Mouse (Mus musculus): ENCODE data around the gene Cyp4a30b. TPM values are rescaled to one million over a fixed set of nuclear protein-coding genes. Genes with fewer than 3 reads are reported as not detected.
"Not testable (repeated sequence)": the region's sequence is repeated elsewhere in the genome, so short reads cannot be mapped to it uniquely, and the experiment has no call there.

Cyp4a30b gene
- total RNA-seq (2021) = not detected
- long read RNA-seq, experiment 1 = 0 reads
- long read RNA-seq, experiment 2 = 0 reads

DNA sequence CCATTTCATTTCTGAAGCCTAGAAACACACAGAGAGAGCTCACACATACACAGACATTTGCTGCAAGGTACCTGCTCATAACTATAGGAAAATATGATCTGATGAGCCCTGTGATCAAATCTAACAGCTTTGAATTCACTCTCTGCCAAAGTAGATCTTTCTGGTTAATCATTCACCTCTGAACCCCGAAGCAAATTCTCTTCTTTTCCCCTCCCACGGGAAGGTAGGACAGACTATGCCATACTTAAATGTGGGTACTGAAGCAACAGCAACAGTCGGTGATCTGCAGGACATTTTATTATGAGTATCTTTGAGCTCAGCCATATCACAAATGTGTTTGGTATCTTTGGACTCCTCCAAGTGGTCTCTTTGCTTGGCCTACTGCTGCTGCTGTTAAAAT, at the start of gene Cyp4a30b:
TSS of gene Cyp4a30b (plus strand) at position 301 of the 400 bp plus-strand sequence.
- Histone ChIP-seq H3K27ac (no peak within 1 kb of the TSS), H3K4me3 (no peak within 1 kb of the TSS)
- intact Hi-C loops (cut with DNase I) = no loop called here
- no peak for TF ChIP-seq CTCF (IDR thresholded peaks at IDR 0.05)
- DNase-seq (ENCODE audit: extremely low spot score in 1 of 2, low spot score in 2 of 2) = no peak

DNA sequence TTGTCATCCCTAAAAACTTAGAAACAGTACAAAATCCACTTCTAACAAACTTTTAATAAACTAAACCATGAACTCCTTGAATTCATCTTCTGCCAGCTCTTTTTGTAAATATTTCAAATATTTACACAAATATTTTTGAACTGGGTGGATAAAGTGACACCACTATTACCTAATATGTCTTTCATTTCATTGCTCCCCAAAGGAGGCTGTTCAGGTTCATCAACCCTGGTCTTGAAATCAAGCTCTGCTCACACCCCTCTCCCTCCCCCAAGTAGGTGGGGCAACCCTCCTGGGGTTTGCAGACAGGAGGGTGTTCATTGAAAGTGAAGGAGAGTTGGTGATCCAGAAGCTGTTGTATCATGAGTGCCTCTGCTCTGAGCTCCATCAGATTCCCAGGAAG, 41.1 kb upstream of the Cyp4a30b start, which contains the start of gene Cyp4a12b:
TSS of gene Cyp4a12b (plus strand) at position 301 of the 400 bp plus-strand sequence.
- DNase-seq (ENCODE audit: extremely low spot score in 1 of 2, low spot score in 2 of 2); H3K27ac ChIP-seq; intact Hi-C loops (cut with DNase I); H3K4me3 ChIP-seq: not testable (repeated sequence)

DNA sequence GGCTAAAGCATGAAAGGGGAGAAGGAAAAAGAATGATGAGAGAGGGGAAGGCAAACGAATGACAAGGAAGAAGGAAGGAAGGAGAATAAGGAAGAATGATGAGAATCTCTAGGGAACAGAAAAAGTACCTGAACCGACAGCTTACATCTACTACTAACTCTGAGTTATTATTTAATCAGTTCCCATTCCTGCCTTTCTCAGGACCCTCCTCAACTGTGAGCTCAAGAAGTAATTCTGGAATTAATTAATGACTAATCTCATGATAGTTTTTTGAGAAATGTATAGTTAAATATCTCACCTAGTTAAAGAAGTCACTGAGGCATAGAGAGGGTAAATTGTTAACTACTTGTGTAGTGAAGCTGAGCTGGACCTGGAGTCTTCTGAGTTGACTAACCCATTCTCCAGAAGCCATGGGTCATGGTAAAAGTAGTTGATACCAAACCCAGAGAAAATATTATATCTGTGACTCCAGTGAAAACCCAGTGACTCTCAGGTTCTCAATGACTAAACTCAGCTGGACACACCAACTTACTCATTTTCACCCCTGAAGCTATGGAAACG, 1.7 kb upstream of the Cyp4a30b start:
- intact Hi-C loops (cut with DNase I) = no loop called here
- H3K27ac ChIP-seq = no peak overlapping the region
- TF ChIP-seq CTCF (IDR thresholded peaks at IDR 0.05) = no peak
- H3K4me3 ChIP-seq = no peak overlapping the region
- DNase-seq (ENCODE audit: extremely low spot score in 1 of 2, low spot score in 2 of 2) = no peak

DNA sequence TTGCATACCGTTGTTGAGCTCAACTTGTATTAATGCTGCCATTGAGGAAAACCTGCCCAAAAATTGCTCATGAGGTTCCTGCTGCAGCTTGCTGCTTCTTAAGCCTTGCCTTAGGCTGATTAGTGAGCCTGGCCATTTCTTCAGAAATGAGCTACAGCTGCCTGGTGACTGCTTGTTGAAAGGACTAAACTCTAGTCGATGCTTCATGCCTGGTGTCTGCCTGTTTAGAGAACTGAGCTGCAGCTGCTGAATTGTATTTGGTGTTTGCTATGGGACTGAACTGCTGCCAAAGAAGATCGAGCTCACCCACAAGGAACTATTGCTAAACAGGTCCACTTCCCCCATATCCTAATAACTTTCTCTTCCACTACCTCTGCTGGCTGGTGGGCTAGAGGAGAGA, 21.2 kb downstream of the Cyp4a30b start:
- intact Hi-C loops (cut with DNase I); H3K4me3 ChIP-seq; H3K27ac ChIP-seq; DNase-seq (ENCODE audit: extremely low spot score in 1 of 2, low spot score in 2 of 2): not testable (repeated sequence)

DNA sequence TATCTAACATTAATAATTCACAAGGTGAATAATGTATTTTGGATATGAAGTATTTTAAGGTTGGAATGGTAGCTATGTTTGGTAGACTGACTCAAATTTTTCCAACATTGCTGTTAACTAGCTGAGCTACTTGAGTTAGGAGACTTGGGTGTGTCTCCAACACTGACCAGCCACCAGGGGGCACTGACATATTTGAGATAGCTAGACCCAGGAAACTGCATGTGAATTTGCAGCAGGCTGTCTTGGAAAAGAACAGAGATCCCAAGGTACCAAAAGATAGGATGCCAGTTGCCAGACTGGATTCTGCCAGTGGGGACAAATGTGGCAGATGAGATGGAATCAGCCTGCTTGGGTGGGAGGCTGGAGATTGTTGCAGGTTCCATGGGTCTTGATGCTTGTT, 23.6 kb downstream of the Cyp4a30b start:
- H3K27ac ChIP-seq; intact Hi-C loops (cut with DNase I); H3K4me3 ChIP-seq: not testable (repeated sequence)
- TF ChIP-seq CTCF (IDR thresholded peaks at IDR 0.05) = peak; percentile 44
- peak in 1 of 2 experiments; percentile 16 for DNase-seq (ENCODE audit: extremely low spot score in 1 of 2, low spot score in 2 of 2)

DNA sequence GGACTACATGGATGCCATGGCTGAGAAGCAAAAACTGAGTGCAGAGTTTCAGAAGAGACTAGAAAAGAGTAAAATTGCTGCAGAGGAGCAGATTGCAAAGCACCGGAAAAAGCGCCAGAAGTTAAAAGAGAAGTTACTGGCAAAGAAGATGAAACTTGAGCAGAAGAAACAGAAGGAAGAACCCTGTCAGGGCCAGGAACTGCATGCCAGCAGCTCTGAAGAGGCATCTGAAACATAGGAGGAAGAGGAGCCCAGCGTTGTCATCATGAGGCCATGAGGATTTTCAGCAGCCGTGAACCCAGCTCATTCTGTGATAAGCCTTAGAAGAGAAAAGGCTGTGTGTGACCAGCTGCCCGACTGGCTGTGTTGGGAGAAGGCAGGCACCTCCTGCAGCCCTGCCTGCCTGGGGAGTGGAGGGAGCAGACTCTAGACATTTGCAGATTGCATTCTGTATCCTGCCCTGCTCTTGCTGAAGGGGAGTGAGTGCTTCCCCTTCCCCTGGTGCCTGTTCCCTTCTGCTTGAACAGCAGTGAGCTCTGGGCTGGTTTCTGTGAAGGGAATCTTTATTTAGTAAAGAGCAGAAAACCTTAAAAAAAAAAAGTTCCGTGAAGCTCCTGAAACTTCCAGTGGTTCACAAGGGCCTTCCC, 28.7 kb downstream of the Cyp4a30b start:
- intact Hi-C loops (cut with DNase I) = loop anchor here (2.0 kb wide), 1 partner anchor 230 kb away; no protein-coding TSS in a partner anchor
- no peak for TF ChIP-seq CTCF (IDR thresholded peaks at IDR 0.05)
- Histone ChIP-seq H3K27ac (no peak overlapping the region), H3K4me3 (no peak overlapping the region)
- no peak for DNase-seq (ENCODE audit: extremely low spot score in 1 of 2, low spot score in 2 of 2)

DNA sequence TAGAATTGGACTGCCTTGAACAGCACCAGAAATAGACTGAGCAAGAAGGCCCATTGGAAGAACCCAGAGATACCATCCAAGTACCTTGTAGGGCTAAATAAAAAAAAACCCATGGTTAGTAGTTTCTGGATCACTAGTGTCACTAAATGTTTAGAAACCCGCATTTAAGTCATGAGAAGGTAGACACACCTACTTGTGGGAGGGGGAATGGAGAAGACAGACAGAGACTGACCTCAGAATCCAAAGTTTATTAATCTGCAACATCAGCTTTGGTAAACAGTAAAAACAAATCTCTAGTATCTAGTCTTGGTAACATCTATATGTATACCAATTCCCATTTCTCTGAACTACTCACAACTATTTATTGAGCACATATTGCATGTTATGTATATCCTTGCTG, 43.6 kb downstream of the Cyp4a30b start, which contains the start of gene Cyp4a14:
TSS of gene Cyp4a14 (minus strand) at position 142 of the 400 bp plus-strand sequence.
- Histone ChIP-seq H3K27ac (no peak within 1 kb of the TSS), H3K4me3 (no peak within 1 kb of the TSS)
- TF ChIP-seq CTCF (IDR thresholded peaks at IDR 0.05) = no peak
- DNase-seq (ENCODE audit: extremely low spot score in 1 of 2, low spot score in 2 of 2) = no peak
- intact Hi-C loops (cut with DNase I) = no loop called here

DNA sequence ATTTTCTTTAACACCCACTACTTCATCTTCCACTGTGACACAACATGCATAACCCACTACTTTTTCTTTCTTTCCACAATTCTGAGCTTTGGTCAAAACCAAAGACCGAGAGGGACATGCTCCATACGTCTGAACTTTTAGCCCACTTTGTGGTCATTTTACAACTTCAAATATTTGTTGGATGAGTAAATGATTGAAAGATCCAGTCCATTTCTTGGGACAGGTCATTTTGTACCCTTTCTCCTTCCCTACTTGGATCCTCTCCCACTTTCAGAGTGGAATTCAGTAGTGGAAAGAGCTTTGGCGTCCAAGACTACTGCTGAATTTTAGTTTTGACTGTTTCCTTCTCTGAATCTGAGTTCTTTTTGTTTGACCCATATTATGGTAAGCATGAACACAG, 45.1 kb downstream of the Cyp4a30b start:
- TF ChIP-seq CTCF (IDR thresholded peaks at IDR 0.05) = no peak
- intact Hi-C loops (cut with DNase I) = no loop called here
- Histone ChIP-seq H3K27ac (no peak overlapping the region), H3K4me3 (no peak overlapping the region)
- DNase-seq (ENCODE audit: extremely low spot score in 1 of 2, low spot score in 2 of 2) = no peak

DNA sequence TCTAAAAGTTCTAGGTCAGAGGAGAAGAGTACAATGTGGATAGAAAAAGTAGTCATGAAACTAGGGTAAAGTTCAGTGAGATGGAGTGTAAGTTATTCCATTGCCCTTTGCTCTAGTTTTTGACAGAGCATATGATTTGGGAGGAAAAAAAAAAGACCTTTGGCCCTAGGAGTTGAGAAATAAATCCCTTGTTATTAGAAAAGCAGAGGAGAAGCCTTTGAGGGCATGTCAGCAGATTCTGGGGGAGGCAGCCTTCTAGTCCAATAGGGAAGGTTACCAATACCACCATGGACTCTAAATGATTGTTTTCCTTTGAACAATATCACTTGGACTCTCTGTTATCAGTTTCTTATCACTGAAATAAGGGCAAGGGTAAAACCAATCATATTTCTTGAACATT, 61.6 kb downstream of the Cyp4a30b start:
- intact Hi-C loops (cut with DNase I); DNase-seq (ENCODE audit: extremely low spot score in 1 of 2, low spot score in 2 of 2); H3K4me3 ChIP-seq; H3K27ac ChIP-seq: not testable (repeated sequence)

DNA sequence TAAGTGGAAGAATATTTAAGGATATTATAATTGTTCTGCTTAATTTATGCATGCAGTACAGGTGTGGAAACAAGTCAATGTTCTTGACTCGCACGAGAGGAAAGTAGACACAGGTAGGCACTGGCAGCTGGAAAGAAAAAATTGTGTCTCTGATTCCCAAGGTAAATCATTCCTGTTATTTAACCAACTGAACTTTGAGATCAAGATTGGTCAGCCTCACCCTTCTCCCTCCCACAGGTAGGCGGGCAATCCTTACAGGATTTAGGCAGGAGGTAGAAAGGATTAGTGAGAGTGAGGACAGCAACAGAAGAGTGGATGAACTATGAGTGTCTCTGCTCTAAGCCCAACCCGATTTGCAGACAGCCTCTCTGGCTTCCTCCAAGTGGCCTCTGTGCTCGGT, 65.6 kb downstream of the Cyp4a30b start, which contains the start of gene Cyp4a10:
TSS of gene Cyp4a10 (plus strand) at position 265 of the 400 bp plus-strand sequence.
- H3K27ac ChIP-seq; H3K4me3 ChIP-seq; DNase-seq (ENCODE audit: extremely low spot score in 1 of 2, low spot score in 2 of 2); intact Hi-C loops (cut with DNase I): not testable (repeated sequence)

DNA sequence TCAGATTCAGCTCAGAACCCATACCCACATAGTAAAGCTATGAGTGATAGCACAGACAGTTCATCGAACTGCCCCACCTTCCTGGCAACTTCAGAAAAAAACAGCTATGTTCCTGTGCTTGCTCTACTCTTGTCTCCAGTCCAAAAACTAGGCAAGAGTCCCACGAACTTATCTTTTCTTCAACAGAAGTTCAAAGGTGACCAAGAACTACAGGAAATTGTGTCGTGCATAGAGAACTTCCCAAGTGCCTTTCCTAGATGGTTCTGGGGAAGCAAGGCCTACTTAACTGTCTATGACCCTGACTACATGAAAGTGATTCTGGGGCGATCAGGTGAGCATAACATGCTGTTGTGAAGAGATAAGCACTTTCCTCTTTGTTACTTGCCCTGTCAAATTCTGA, 67.0 kb downstream of the Cyp4a30b start:
- DNase-seq (ENCODE audit: extremely low spot score in 1 of 2, low spot score in 2 of 2) = no peak
- no peak for TF ChIP-seq CTCF (IDR thresholded peaks at IDR 0.05)
- intact Hi-C loops (cut with DNase I) = no loop called here

More for the DNA sequence above, 67.0 kb downstream of the Cyp4a30b start:
- H3K4me3 ChIP-seq = no peak overlapping the region
- H3K27ac ChIP-seq = no peak overlapping the region

Other genes with a start within 250 kb of the Cyp4a30b start
- not detected for gene Cyp4a29, start 210.5 kb upstream of the Cyp4a30b start, total RNA-seq (2021)
- gene Cyp4a12a, start 153.6 kb upstream of the Cyp4a30b start, total RNA-seq (2021) = not detected
- gene Cyp4a12b, start 41.0 kb upstream of the Cyp4a30b start, total RNA-seq (2021) = under 1 TPM in 1 of 2 experiments, not detected in 1; 0.14 TPM
- not detected for gene Cyp4a14, start 43.5 kb downstream of the Cyp4a30b start, total RNA-seq (2021)
- gene Cyp4a10, start 65.7 kb downstream of the Cyp4a30b start, total RNA-seq (2021) = not detected
- not detected for gene Cyp4a31, start 111.0 kb downstream of the Cyp4a30b start, total RNA-seq (2021)
- not detected for gene Cyp4a32, start 148.4 kb downstream of the Cyp4a30b start, total RNA-seq (2021)
- gene Cyp4b1, start 195.1 kb downstream of the Cyp4a30b start, total RNA-seq (2021) = 1 to 10 TPM; 1.7 to 2.4 TPM